Mouse (Mus musculus): ENCODE data around the gene Ttc19. TPM values are rescaled to one million over a fixed set of nuclear protein-coding genes. Genes with fewer than 3 reads are reported as not detected.
"Not testable (repeated sequence)": the region's sequence is repeated elsewhere in the genome, so short reads cannot be mapped to it uniquely, and the experiment has no call there.

Ttc19 gene
- polyA plus RNA-seq, 1 experiment from 2014 or later, result 28.1 TPM

DNA sequence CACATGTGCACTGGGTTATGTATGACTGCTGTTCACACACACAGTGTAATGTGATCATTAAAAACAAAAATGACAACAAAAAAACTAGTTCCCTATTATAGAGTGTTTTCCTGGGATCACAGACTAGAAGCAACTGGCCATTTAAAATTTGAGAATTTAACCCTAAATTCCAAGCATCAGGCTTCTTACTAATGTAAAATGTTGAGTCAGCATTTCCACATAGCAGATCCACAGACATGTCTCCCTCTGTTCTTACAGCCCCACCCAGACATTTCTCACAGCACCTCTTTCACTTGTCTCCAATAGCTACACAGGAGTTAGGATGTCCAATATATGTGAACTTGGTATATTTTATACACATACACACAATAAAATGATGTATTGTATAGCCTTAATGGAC, 88.7 kb downstream of the Ttc19 start:
- Histone ChIP-seq H3K9me3 (no peaks in the 10 kb centered on the region), H3K9ac (no peak overlapping the region), H3K4me2 (no peak overlapping the region), H3K27ac (no peak overlapping the region), H3K27me3 (no peaks in the 10 kb centered on the region), H3K4me1 (no peaks in the 10 kb centered on the region), H3K36me3 (replicated peaks) (peaks cover 52% of the 10 kb centered on the region), H3K4me3 (replicated peaks) (no peak overlapping the region)
- no peak for ATAC-seq (ENCODE audit: low FRiP score)

DNA sequence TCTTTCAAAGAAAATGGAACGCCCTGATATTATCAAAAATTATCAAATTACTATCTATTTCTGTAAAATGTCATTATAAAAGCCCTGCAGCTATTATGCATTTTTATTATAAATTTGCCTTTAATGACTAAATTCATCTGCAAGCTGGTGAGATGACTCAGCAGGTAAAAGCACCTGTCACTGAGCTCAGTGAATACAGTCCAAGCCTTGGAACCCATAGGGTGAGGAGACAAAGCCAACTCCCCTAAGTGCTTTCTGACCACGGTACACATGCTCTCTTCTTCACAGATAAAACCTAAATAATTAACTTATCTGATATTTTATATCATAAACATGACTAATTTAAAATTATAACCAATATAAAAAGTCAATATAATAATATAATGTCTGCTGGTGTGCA, 90.5 kb downstream of the Ttc19 start:
- Histone ChIP-seq H3K27me3 (no peaks in the 10 kb centered on the region), H3K4me1 (no peaks in the 10 kb centered on the region), H3K27ac (no peak overlapping the region), H3K9me3 (no peaks in the 10 kb centered on the region), H3K9ac (no peak overlapping the region), H3K36me3 (replicated peaks) (peaks cover 48% of the 10 kb centered on the region), H3K4me2 (no peak overlapping the region), H3K4me3 (replicated peaks) (no peak overlapping the region)
- no peak for ATAC-seq (ENCODE audit: low FRiP score)
- 94% methylated on average over 2 of the region's 2 CpGs for WGBS

DNA sequence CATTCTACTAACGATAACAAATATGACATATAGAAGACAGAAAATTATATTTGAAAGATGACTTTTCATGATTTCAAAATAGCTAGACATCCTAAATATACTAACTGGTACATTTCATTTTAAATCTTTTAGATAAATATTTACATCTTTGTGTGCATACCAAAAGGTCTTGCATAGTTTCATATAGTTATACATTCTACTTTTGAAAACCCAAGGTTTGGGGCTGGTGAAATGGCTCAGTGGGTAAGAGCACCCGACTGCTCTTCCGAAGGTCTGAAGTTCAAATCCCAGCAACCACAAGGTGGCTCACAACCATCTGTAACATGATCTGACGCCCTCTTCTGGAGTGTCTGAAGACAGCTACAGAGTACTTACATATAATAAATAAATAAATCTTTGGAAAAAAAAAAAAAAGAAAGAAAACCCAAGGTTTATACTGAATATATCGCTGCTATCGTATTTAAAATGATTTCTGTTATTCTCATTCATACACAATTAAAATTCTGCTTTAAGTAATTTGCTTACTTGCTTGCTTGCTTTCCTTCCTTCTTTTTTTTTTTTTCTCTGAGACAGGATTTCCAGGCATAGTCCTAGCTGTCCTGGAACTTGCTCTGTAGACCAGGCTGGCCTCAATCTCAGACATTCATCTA, 96.1 kb downstream of the Ttc19 start:
- not testable (repeated sequence) for H3K27ac ChIP-seq; H3K4me3 ChIP-seq (replicated peaks); H3K4me1 ChIP-seq; ATAC-seq (ENCODE audit: low FRiP score); H3K9ac ChIP-seq; H3K9me3 ChIP-seq; H3K4me2 ChIP-seq; H3K27me3 ChIP-seq
- 85% methylated on average over 6 of the region's 6 CpGs for WGBS
- H3K36me3 ChIP-seq (replicated peaks), result peaks cover 47% of the 10 kb centered on the region

Other genes starting within 250 kb of the Ttc19 start
- gene Adora2b, start 32.5 kb upstream of the Ttc19 start, polyA plus RNA-seq (2016; fragmentation: Nextera tagmentation; extraction: Ambion mirVana), result 2.7 and 3.3 TPM in 2 replicates
- 11.6 and 14.4 TPM in 2 replicates for gene Zswim7, start 98 bp upstream of the Ttc19 start, polyA plus RNA-seq (2016; fragmentation: Nextera tagmentation; extraction: Ambion mirVana)
- 10.2 and 10.8 TPM in 2 replicates for gene Pigl, start 177.0 kb downstream of the Ttc19 start, polyA plus RNA-seq (2016; fragmentation: Nextera tagmentation; extraction: Ambion mirVana)
- 202 and 222 TPM in 2 replicates for gene Ncor1, start 177.1 kb downstream of the Ttc19 start, polyA plus RNA-seq (2016; fragmentation: Nextera tagmentation; extraction: Ambion mirVana)

Data from forebrain, embryonic 12.5 days (tissue).